Mouse (Mus musculus) lung, embryonic 14.5 days (tissue): ENCODE results near the gene Mal. TPM values are rescaled to one million over a fixed set of nuclear protein-coding genes. Genes with fewer than 3 reads are reported as not detected.

Experiments used
- ATAC-seq: fragments of 200-750 bp; cut with Nextera tagmentation; 2 replicates; pipeline ENCODE4 v1.8.0; 2017; ENCODE audit warnings: mild to moderate bottlenecking, moderate TSS enrichment, moderate library complexity; ENCODE audit not compliant: insufficient read depth
- DNase-seq: peaks from one replicate; pipeline ENCODE4 v3.0.0-alpha.2; 2015
- H3K27ac ChIP-seq: fragments of 300-500 bp; sonication (generic); 2 replicates; pipeline ENCODE4 v1.5.1; 2014; ENCODE audit warnings: low read depth, mild to moderate bottlenecking, moderate library complexity
- H3K27me3 ChIP-seq: fragments of 300-500 bp; sonication (generic); 2 replicates; pipeline ENCODE4 v1.6.1; 2014; ENCODE audit warnings: low read length, control low read depth; ENCODE audit not compliant: insufficient read depth
- H3K36me3 ChIP-seq: fragments of 300-500 bp; sonication (generic); 2 replicates; pipeline ENCODE4 v1.6.1; 2014; ENCODE audit warnings: control low read depth; ENCODE audit not compliant: insufficient read depth
- H3K4me1 ChIP-seq: fragments of 300-500 bp; sonication (generic); 2 replicates; pipeline ENCODE4 v1.6.1; 2014; ENCODE audit warnings: antibody characterized with exemption, control low read depth; ENCODE audit not compliant: insufficient read depth
- H3K4me2 ChIP-seq: fragments of 300-500 bp; sonication (generic); 2 replicates; pipeline ENCODE4 v1.6.1; 2014; ENCODE audit warnings: mild to moderate bottlenecking
- H3K4me3 ChIP-seq: fragments of 300-500 bp; sonication (generic); 2 replicates; pipeline ENCODE4 v1.5.1; 2014; ENCODE audit warnings: low read depth, low read length
- H3K9ac ChIP-seq: fragments of 300-500 bp; sonication (generic); 2 replicates; pipeline ENCODE4 v1.6.1; 2014
- H3K9me3 ChIP-seq: fragments of 300-500 bp; sonication (generic); 2 replicates; pipeline ENCODE4 v1.6.1; 2016; ENCODE audit warnings: low read depth, low read length, control low read depth
- CTCF ChIP-seq: IDR thresholded peaks from 2 replicates; pipeline ENCODE4 v1.5.1; 2016; ENCODE audit warnings: antibody characterized with exemption, low read depth
- WGBS: fragments of 180-500 bp; shearing (Covaris S2); extraction: QIAGEN DNeasy Blood & Tissue Kit; methylation state at CpG from one replicate; pipeline ENCODE4 v1.1.7; 2014; 5-methylcytosine and 5-hydroxymethylcytosine counted together
- polyA plus RNA-seq: library from polyadenylated mRNA; unstranded; fragments of >200 nt; fragmentation: Nextera tagmentation; extraction: Ambion mirVana; gene quantifications from 2 replicates; pipeline ENCODE4 v1.2.1, GENCODE M21; 2014

Mal gene
- polyA plus RNA-seq, 1 experiment from 2014 or later, result 3.3 TPM

- ATAC-seq, result no peak
- 35% methylated on average over 19 of the region's 19 CpGs for WGBS
- Histone ChIP-seq H3K4me2 (no peak overlapping the region), H3K4me3 (no peak overlapping the region), H3K9ac (no peak overlapping the region), H3K9me3 (no peaks in the 10 kb centered on the region), H3K27me3 (no peaks in the 10 kb centered on the region), H3K27ac (0 out of 2 replicates have a peak overlapping the region, but pooled peaks have one; percentile 15), H3K36me3 (no peaks in the 10 kb centered on the region), H3K4me1 (no peaks in the 10 kb centered on the region)
- DNase-seq, result peak; percentile 6
- TF ChIP-seq CTCF, result no peak
Observed at GRCm38 (mm10) chr2:127643728-127644704, 12.5 kb downstream of the Mal start.

GRCm38 (mm10) chr2:127638973-127639372 is 17.5 kb downstream of the Mal start:
- H3K9me3 ChIP-seq, result no peaks in the 10 kb centered on the region
- no peak overlapping the region for H3K27ac ChIP-seq
- H3K4me3 ChIP-seq, result no peak overlapping the region
- no peaks in the 10 kb centered on the region for H3K4me1 ChIP-seq
- DNase-seq (no peak), ATAC-seq (no peak)
- H3K4me2 ChIP-seq, result no peak overlapping the region
- 67% methylated on average over 9 of the region's 9 CpGs for WGBS
- no peak overlapping the region for H3K9ac ChIP-seq
- TF ChIP-seq CTCF, result no peak
- no peaks in the 10 kb centered on the region for H3K36me3 ChIP-seq
- no peaks in the 10 kb centered on the region for H3K27me3 ChIP-seq

DNA sequence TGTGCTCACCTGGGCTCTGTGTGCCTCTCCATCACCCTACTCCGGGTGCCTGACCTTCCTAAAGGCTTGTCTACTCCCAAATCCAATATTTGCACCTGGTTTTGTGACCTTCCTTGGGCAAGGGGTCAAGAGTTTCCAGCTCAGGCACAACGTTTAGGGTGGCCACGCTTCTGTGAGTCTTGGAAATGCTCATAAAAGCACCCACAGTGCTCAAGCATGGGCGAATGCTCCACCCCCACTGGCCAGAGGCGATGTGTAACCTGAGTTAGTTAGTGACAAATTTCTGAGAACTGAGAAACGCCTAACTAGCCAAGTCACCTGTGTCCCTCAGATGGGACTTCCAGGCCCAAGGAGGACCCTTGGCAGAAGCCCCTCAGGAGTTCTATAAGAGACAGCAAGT is 20.9 kb downstream of the Mal start:
- TF ChIP-seq CTCF, result no peak
- no peak for DNase-seq
- Histone ChIP-seq H3K4me1 (no peaks in the 10 kb centered on the region), H3K4me2 (no peak overlapping the region), H3K27ac (no peak overlapping the region), H3K9me3 (no peaks in the 10 kb centered on the region), H3K4me3 (no peak overlapping the region), H3K36me3 (no peaks in the 10 kb centered on the region), H3K9ac (no peak overlapping the region), H3K27me3 (no peaks in the 10 kb centered on the region)
- WGBS, result 60% methylated on average over 6 of the region's 6 CpGs
- no peak for ATAC-seq

DNA sequence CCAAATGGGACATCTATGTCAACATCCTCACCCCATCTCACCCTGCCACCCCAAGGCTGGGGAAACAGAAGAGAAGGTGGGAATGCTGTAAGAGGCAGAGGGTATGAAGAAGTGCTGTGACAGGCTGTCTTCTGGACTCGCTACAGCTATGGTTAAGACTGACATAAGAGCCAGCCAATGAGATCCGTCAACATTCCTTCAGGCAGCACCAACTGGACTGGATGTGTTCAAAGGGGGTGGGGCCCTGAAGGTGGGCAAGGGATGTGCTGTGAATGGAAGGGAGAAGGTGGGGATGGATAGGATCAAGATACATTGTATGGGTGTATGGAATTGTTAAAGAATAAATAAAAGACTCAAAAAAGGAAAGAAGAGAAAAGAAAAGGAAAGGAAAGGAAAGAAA is 23.9 kb downstream of the Mal start:
- ATAC-seq (no peak), DNase-seq (no peak)
- no peak overlapping the region for H3K4me2 ChIP-seq
- no peak overlapping the region for H3K4me3 ChIP-seq
- H3K4me1 ChIP-seq, result no peaks in the 10 kb centered on the region
- H3K9ac ChIP-seq, result no peak overlapping the region
- no peak overlapping the region for H3K27ac ChIP-seq
- no peaks in the 10 kb centered on the region for H3K9me3 ChIP-seq
- H3K36me3 ChIP-seq, result no peaks in the 10 kb centered on the region
- no peak for TF ChIP-seq CTCF
- 68% methylated on average over 2 of the region's 2 CpGs for WGBS
- H3K27me3 ChIP-seq, result no peaks in the 10 kb centered on the region

DNA sequence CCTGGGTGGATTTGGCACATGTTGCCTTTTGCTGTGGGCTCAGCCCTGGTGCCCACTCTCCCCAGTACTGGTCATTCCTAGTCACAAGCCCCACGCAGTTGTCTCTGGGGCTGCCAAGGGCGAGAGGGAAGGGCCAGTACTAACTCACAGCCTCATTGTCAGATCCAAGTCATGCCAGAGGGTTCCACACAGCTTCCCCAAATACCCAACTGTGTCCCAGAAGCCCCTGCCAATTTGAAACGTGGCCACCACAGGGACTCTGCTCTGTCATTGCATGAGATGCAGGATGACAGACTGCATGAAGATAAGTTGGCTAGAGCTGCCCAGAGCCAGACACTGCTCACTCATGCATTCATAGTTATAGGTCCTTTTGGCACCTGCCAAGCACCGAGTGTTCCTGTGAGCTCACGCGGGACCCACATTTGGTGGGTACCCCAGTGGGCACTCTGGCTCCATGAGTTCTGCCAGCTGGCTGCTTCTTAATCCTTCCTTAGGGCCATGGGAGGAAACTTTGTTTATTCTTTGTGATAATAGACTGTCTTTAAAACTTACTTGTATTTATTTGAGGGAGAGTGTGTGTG is 28.4 kb downstream of the Mal start:
- TF ChIP-seq CTCF, result no peak
- Histone ChIP-seq H3K4me1 (no peaks in the 10 kb centered on the region), H3K9ac (no peak overlapping the region), H3K36me3 (no peaks in the 10 kb centered on the region), H3K4me3 (no peak overlapping the region), H3K27me3 (no peaks in the 10 kb centered on the region), H3K9me3 (no peaks in the 10 kb centered on the region), H3K27ac (no peak overlapping the region), H3K4me2 (no peak overlapping the region)
- DNase-seq (no peak), ATAC-seq (no peak)
- 76% methylated on average over 6 of the region's 6 CpGs for WGBS

GRCm38 (mm10) chr2:127627354-127627753 is 29.1 kb downstream of the Mal start:
- WGBS, result 75% methylated on average over 6 of the region's 6 CpGs
- no peak for ATAC-seq

DNA sequence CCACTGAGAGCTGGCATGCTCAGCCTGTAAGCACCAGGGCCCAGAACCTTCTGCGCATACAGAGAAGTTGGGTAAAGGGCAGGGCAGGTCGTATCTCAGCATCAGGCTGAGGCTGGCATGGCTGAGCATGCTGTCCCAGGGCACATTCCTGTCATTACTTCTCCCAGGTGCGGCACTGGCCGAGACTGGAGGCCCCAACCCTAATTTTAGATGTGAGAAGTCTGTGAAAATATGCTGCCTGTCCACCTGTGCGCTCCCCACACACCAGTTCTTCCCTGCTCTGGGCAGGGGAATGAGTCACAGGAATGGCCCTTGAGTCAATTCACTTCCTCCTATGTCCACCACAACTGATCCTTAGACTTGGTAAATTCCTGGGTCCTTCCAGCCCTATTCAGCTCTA is 30.8 kb downstream of the Mal start:
- Histone ChIP-seq H3K27me3 (no peaks in the 10 kb centered on the region), H3K4me2 (no peak overlapping the region), H3K4me1 (no peaks in the 10 kb centered on the region), H3K9ac (no peak overlapping the region), H3K36me3 (no peaks in the 10 kb centered on the region), H3K9me3 (no peaks in the 10 kb centered on the region), H3K4me3 (no peak overlapping the region), H3K27ac (0 out of 2 replicates have a peak overlapping the region, but pooled peaks have one; percentile 54)
- 58% methylated on average over 5 of the region's 5 CpGs for WGBS
- DNase-seq (peak; percentile 7), ATAC-seq (no peak)
- TF ChIP-seq CTCF, result no peak

More at GRCm38 (mm10) chr2:127627354-127627753, 29.1 kb downstream of the Mal start:
- H3K4me1 ChIP-seq, result no peaks in the 10 kb centered on the region
- H3K4me2 ChIP-seq, result no peak overlapping the region
- no peak overlapping the region for H3K27ac ChIP-seq
- H3K4me3 ChIP-seq, result no peak overlapping the region
- H3K9me3 ChIP-seq, result no peaks in the 10 kb centered on the region
- TF ChIP-seq CTCF, result no peak
- no peak for DNase-seq
- H3K27me3 ChIP-seq, result no peaks in the 10 kb centered on the region
- no peak overlapping the region for H3K9ac ChIP-seq
- H3K36me3 ChIP-seq, result no peaks in the 10 kb centered on the region
